Mouse (Mus musculus): ENCODE measurements around the gene Rasal2. TPM values are rescaled to one million over a fixed set of nuclear protein-coding genes. Genes with fewer than 3 reads are reported as not detected.

The Rasal2 gene
- polyA plus RNA-seq, 1 experiment from 2014 or later, result 8.8 TPM

DNA sequence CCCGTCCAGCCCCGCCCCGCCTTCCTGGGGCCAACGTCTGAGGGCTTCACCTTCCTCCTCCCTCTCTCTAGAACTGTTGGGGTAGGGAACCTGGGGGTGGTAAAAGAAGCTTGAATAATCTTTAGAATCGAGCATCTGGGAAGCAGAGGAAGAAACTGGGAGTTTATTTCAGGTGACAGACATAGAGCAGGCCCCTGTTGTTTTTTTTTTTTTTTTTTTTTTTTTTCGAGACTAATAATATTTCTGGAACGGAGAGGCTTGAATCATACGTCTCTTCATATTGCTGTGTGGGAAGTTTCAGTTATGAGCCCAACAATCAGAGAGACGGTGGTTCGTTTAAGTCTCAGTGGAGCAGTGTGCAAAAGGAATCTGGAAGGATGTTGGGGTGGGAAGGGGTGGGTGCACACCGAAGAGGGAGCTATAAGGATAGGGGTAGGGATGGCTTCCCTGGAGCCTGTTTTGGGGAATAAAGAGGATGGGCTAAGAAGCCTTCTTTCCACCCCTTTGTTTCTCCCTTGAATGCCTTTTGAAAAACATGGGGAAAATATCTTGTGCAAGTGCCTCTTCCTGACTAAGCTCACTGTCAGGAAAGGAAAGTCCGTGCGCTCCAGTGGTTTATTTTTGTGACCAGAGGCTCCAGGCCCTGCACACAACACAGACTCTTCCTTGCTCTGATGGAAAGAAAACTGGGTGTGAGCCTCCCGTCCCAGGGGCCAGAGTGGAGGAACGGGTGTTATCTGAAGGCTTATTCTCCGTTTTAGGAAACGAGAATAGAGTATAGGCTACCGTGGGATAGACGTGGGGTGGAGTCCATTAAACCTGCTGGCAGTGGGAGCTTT is 31.5 kb upstream of the Rasal2 start:
- ATAC-seq (ENCODE audit: insufficient read depth, low FRiP score), result no peak
- Histone ChIP-seq H3K4me1 (ENCODE audit: control insufficient read depth, insufficient read depth, low read length) (0 out of 2 replicates have a peak, but pooled peaks cover 5% of the 10 kb centered on the region), H3K36me3 (ENCODE audit: control insufficient read depth, insufficient read depth, low read length) (no peaks in the 10 kb centered on the region), H3K4me2 (ENCODE audit: low read depth, low read length) (no peak overlapping the region), H3K27ac (ENCODE audit: low read length) (peak overlapping the region; percentile 67), H3K4me3 (replicated peaks; ENCODE audit: low read length) (no peak overlapping the region), H3K9me3 (replicated peaks; ENCODE audit: control insufficient read depth, low read length) (no peaks in the 10 kb centered on the region), H3K27me3 (ENCODE audit: control insufficient read depth, insufficient read depth, low read length) (no peaks in the 10 kb centered on the region), H3K9ac (ENCODE audit: low read length) (no peak overlapping the region)
- WGBS, result 41% methylated on average over 19 of the region's 19 CpGs

DNA sequence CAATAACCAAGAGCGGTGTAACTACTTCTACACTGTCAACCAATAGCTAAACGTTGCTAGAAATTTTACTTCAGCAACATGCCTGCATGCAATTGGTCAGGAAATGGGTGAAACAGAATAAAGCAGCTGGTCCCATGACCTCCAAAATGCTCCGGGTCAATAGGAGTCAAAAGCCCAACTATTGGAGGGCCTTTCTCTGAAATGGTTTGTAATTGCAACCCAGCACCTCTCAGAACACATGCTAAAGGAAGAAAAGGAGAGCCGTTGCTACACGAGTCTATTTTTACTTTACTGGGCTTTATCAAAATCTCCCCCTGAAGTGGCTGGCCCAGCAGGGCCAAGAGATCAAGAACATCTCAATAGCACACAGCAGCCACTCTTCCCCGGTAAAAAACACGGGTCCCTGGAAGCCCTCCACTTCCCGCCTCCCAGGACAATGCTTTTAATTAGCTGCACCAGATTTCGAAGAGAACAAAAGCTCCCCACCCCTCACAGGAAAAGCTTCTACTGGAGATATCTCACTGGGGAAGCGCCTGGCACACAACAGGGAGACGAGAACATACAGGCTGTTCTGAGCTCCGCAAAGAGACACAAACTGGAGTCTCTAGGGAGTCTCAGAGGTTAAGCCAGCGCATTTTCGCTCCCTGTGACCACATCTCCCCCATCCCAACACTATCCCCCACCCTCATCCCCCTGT is 30.8 kb upstream of the Rasal2 start:
- Histone ChIP-seq H3K27me3 (ENCODE audit: control insufficient read depth, insufficient read depth, low read length) (no peaks in the 10 kb centered on the region), H3K36me3 (ENCODE audit: control insufficient read depth, insufficient read depth, low read length) (no peaks in the 10 kb centered on the region), H3K27ac (ENCODE audit: low read length) (peak overlapping the region; percentile 25; the same call in 1 of the 2 replicates), H3K9me3 (replicated peaks; ENCODE audit: control insufficient read depth, low read length) (no peaks in the 10 kb centered on the region), H3K4me2 (ENCODE audit: low read depth, low read length) (no peak overlapping the region), H3K9ac (ENCODE audit: low read length) (no peak overlapping the region), H3K4me3 (replicated peaks; ENCODE audit: low read length) (no peak overlapping the region), H3K4me1 (ENCODE audit: control insufficient read depth, insufficient read depth, low read length) (0 out of 2 replicates have a peak, but pooled peaks cover 5% of the 10 kb centered on the region)
- 32% methylated on average over 14 of the region's 14 CpGs for WGBS
- no peak for ATAC-seq (ENCODE audit: insufficient read depth, low FRiP score)

DNA sequence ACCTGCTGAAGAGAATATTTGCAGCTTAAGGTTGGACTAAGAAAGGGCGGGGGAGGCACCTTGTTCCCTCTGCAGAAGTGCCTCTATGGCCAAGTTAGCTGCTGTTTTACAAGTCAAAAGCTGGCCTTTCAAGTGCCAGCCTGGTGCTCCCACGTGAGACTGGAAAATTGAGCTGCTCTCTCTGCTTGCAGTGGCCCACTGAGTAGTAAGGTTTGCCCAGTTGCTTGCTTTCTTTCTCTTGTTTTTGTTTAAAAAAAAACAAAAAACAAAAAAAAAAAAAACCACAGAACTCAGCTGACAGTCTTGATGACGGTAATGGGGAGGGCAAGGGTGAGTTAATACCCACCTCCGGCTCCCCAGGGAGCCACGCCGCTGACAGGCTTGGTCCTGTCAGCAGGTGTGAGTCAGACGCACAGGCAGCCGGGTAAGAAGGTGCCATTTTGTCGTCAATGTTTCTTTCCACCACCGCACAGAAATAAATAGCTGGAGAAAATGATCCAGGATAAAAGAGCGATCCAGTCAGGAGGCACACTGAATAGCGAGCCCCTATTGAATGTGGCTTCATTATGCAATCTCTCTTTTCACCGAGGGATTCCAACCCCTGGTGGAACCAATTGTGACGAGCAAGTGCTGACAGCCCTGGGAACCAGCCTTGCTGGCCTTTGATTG is 27.7 kb upstream of the Rasal2 start:
- no peaks in the 10 kb centered on the region for H3K9me3 ChIP-seq (replicated peaks; ENCODE audit: control insufficient read depth, low read length)
- no peak overlapping the region for H3K4me2 ChIP-seq (ENCODE audit: low read depth, low read length)
- no peaks in the 10 kb centered on the region for H3K27me3 ChIP-seq (ENCODE audit: control insufficient read depth, insufficient read depth, low read length)
- H3K27ac ChIP-seq (ENCODE audit: low read length), result no peak overlapping the region; the same call in 1 of the 2 replicates
- no peaks in the 10 kb centered on the region for H3K36me3 ChIP-seq (ENCODE audit: control insufficient read depth, insufficient read depth, low read length)
- H3K9ac ChIP-seq (ENCODE audit: low read length), result no peak overlapping the region
- no peak for ATAC-seq (ENCODE audit: insufficient read depth, low FRiP score)
- H3K4me3 ChIP-seq (replicated peaks; ENCODE audit: low read length), result no peak overlapping the region
- H3K4me1 ChIP-seq (ENCODE audit: control insufficient read depth, insufficient read depth, low read length), result 0 out of 2 replicates have a peak, but pooled peaks cover 5% of the 10 kb centered on the region
- 21% methylated on average over 14 of the region's 14 CpGs for WGBS

DNA sequence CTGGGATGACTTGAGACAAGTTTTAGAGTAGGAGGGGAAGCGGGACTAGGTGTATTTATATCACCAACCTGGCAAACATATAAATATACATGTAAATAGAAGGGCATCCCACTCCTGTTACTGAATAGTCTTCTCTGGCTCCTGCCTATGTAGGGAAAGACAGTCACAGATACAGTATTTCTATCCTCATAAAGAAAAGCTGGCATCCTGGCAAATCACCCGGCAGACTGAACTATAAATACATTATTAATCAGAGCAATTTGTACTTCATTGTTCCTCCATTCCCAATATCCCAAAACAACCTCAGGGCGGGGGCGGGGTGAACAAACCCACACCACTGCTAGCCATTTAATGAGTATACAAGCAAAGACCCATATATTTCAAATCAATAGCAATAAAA is 26.7 kb upstream of the Rasal2 start:
- Histone ChIP-seq H3K4me3 (replicated peaks; ENCODE audit: low read length) (no peak overlapping the region), H3K36me3 (ENCODE audit: control insufficient read depth, insufficient read depth, low read length) (no peaks in the 10 kb centered on the region), H3K4me1 (ENCODE audit: control insufficient read depth, insufficient read depth, low read length) (0 out of 2 replicates have a peak, but pooled peaks cover 2% of the 10 kb centered on the region), H3K4me2 (ENCODE audit: low read depth, low read length) (no peak overlapping the region), H3K9ac (ENCODE audit: low read length) (no peak overlapping the region), H3K27ac (ENCODE audit: low read length) (no peak overlapping the region), H3K27me3 (ENCODE audit: control insufficient read depth, insufficient read depth, low read length) (no peaks in the 10 kb centered on the region), H3K9me3 (replicated peaks; ENCODE audit: control insufficient read depth, low read length) (no peaks in the 10 kb centered on the region)
- WGBS, result 80% methylated on average over 4 of the region's 4 CpGs
- no peak for ATAC-seq (ENCODE audit: insufficient read depth, low FRiP score)

DNA sequence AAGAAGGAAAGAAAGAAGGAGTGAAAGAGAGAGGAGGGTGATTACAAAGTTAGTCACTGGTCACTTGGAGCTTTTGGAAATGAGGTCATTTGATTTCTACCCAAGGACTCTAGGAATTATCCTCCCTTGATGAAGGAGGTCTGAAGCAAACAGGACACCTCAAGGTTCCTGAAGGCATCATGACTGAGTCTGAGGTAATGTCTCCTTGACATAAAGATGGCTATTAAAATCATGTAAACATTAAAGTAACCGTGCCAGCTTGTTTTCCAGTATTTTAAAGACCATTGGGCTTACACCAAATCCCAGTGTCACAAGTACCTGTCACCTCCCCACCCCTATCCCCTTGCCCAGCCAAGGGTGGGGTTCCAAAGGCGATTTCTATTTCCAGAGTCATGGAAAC is 25.9 kb upstream of the Rasal2 start:
- WGBS, result 81% methylated on average over 2 of the region's 2 CpGs
- Histone ChIP-seq H3K4me3 (replicated peaks; ENCODE audit: low read length) (no peak overlapping the region), H3K9ac (ENCODE audit: low read length) (no peak overlapping the region), H3K4me1 (ENCODE audit: control insufficient read depth, insufficient read depth, low read length) (no peaks in the 10 kb centered on the region), H3K36me3 (ENCODE audit: control insufficient read depth, insufficient read depth, low read length) (no peaks in the 10 kb centered on the region), H3K27ac (ENCODE audit: low read length) (no peak overlapping the region), H3K27me3 (ENCODE audit: control insufficient read depth, insufficient read depth, low read length) (no peaks in the 10 kb centered on the region), H3K4me2 (ENCODE audit: low read depth, low read length) (no peak overlapping the region), H3K9me3 (replicated peaks; ENCODE audit: control insufficient read depth, low read length) (no peaks in the 10 kb centered on the region)
- ATAC-seq (ENCODE audit: insufficient read depth, low FRiP score), result no peak

DNA sequence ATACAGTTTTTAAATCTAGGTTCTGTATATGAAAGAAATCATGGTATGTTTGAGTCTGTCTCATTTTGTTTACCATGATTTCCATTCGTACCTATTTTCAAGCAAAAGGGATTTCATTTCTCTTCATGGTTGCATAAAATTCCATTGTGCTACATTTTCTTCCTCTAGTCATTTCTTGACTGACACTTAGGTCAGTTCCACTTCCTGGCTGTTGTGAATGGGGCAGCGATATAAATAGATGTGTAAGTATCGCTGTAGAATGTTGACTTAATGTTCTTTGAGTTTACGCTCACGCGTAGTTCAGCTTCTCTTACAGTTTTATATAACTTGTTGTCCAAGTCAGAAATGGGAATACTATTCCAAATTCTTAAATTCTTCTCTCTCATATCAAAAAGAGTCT is 23.5 kb upstream of the Rasal2 start:
- H3K36me3 ChIP-seq (ENCODE audit: control insufficient read depth, insufficient read depth, low read length), result no peaks in the 10 kb centered on the region
- H3K9ac ChIP-seq (ENCODE audit: low read length), result no peak overlapping the region
- no peak overlapping the region for H3K4me2 ChIP-seq (ENCODE audit: low read depth, low read length)
- H3K27me3 ChIP-seq (ENCODE audit: control insufficient read depth, insufficient read depth, low read length), result no peaks in the 10 kb centered on the region
- no peaks in the 10 kb centered on the region for H3K9me3 ChIP-seq (replicated peaks; ENCODE audit: control insufficient read depth, low read length)
- WGBS, result 71% methylated on average over 6 of the region's 6 CpGs
- H3K4me1 ChIP-seq (ENCODE audit: control insufficient read depth, insufficient read depth, low read length), result no peaks in the 10 kb centered on the region
- H3K4me3 ChIP-seq (replicated peaks; ENCODE audit: low read length), result no peak overlapping the region
- no peak overlapping the region for H3K27ac ChIP-seq (ENCODE audit: low read length)
- ATAC-seq (ENCODE audit: insufficient read depth, low FRiP score), result no peak

DNA sequence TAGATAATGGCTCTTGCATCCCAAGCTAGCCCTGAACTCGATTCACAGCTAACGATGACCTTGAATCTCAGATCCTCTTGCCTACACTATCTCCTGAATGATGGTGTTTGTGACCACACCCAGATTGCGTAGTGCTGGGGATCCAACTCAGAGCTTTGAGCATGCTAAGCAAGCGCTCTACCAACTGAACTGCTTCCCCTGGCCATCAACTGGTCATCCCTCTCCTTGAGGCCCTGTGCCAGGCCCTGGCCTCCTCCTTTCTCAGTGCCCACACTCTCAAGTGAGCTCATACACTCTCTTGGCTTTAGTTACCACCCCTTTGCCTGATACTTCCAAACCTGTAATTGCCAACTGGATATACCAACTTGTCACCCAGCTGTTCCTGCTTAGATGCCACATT is 22.0 kb upstream of the Rasal2 start:
- no peaks in the 10 kb centered on the region for H3K4me1 ChIP-seq (ENCODE audit: control insufficient read depth, insufficient read depth, low read length)

DNA sequence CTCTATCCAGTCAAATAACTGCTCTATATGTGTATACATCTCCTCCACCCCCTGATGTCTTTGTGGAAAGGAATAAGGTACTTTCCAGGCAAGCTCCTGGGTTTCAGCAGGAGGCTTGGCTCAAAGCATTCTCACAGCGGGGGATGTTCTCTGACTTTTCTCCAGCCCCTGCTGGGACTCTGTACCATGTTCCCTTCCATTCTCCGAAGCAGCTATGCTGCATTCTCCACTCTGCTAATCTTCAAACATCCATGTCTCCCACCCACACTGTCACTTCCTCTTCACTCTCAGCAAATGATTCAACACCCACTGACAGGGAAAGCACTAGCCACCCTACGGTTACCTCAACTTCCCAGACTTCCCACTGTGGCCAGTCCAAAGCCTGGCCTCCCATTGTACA is 20.9 kb upstream of the Rasal2 start:
- Histone ChIP-seq H3K9ac (ENCODE audit: low read length) (no peak overlapping the region), H3K36me3 (ENCODE audit: control insufficient read depth, insufficient read depth, low read length) (no peaks in the 10 kb centered on the region), H3K4me3 (replicated peaks; ENCODE audit: low read length) (no peak overlapping the region), H3K4me2 (ENCODE audit: low read depth, low read length) (no peak overlapping the region), H3K4me1 (ENCODE audit: control insufficient read depth, insufficient read depth, low read length) (no peaks in the 10 kb centered on the region), H3K27ac (ENCODE audit: low read length) (no peak overlapping the region), H3K27me3 (ENCODE audit: control insufficient read depth, insufficient read depth, low read length) (no peaks in the 10 kb centered on the region), H3K9me3 (replicated peaks; ENCODE audit: control insufficient read depth, low read length) (no peaks in the 10 kb centered on the region)
- ATAC-seq (ENCODE audit: insufficient read depth, low FRiP score), result no peak
- WGBS, result 58% methylated on average over 3 of the region's 3 CpGs

More for the DNA sequence above, 22.0 kb upstream of the Rasal2 start:
- no peak overlapping the region for H3K9ac ChIP-seq (ENCODE audit: low read length)
- H3K4me2 ChIP-seq (ENCODE audit: low read depth, low read length), result no peak overlapping the region
- no peak for ATAC-seq (ENCODE audit: insufficient read depth, low FRiP score)
- WGBS, result 87% methylated on average over 4 of the region's 4 CpGs
- no peaks in the 10 kb centered on the region for H3K27me3 ChIP-seq (ENCODE audit: control insufficient read depth, insufficient read depth, low read length)
- no peak overlapping the region for H3K27ac ChIP-seq (ENCODE audit: low read length)
- no peak overlapping the region for H3K4me3 ChIP-seq (replicated peaks; ENCODE audit: low read length)
- no peaks in the 10 kb centered on the region for H3K36me3 ChIP-seq (ENCODE audit: control insufficient read depth, insufficient read depth, low read length)
- H3K9me3 ChIP-seq (replicated peaks; ENCODE audit: control insufficient read depth, low read length), result no peaks in the 10 kb centered on the region

DNA sequence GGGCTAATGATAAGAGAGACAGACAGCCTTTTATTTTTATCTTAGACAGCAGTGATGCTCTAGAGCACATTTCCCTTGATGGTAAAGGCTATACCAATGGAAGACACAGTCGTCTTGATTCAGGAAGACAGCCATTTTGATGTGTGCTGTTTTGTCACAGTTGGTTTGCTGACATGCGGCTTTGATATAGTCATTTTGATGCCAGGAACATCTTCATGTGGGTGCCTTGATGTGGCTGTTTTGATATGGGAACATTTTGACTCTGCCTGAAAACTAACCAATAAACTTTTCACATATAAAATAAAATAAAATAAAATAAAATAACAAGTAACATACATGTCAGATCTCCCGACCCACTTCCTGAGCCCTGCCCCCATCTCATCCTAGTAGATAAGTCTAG is 16.0 kb upstream of the Rasal2 start:
- Histone ChIP-seq H3K4me3 (replicated peaks; ENCODE audit: low read length) (no peak overlapping the region), H3K27ac (ENCODE audit: low read length) (no peak overlapping the region), H3K36me3 (ENCODE audit: control insufficient read depth, insufficient read depth, low read length) (no peaks in the 10 kb centered on the region), H3K9me3 (replicated peaks; ENCODE audit: control insufficient read depth, low read length) (no peaks in the 10 kb centered on the region), H3K4me2 (ENCODE audit: low read depth, low read length) (no peak overlapping the region), H3K4me1 (ENCODE audit: control insufficient read depth, insufficient read depth, low read length) (no peaks in the 10 kb centered on the region), H3K27me3 (ENCODE audit: control insufficient read depth, insufficient read depth, low read length) (no peaks in the 10 kb centered on the region), H3K9ac (ENCODE audit: low read length) (no peak overlapping the region)
- 87% methylated on average over 3 of the region's 3 CpGs for WGBS
- no peak for ATAC-seq (ENCODE audit: insufficient read depth, low FRiP score)

All from stomach, embryonic 16.5 days (tissue).